Mouse (Mus musculus) heart, adult 2 months (tissue): ENCODE results near the gene Eef2k. TPM values are rescaled to one million over a fixed set of nuclear protein-coding genes. Genes with fewer than 3 reads are reported as not detected.

Experiments
- DNase-seq, 2 experiments: peaks; one replicate each; pipeline ENCODE4 v3.0.0; 2021
- H3K27ac ChIP-seq: fragments of 200-600 bp; 2 replicates; pipeline ENCODE4 v1.8.1; 2022
- H3K27me3 ChIP-seq: fragments of 200-500 bp; 2 replicates; pipeline ENCODE4 v1.6.1; 2012; ENCODE audit warnings: mild to moderate bottlenecking, low read length, inconsistent platforms, mixed read lengths; ENCODE audit not compliant: control insufficient read depth, insufficient read depth
- H3K36me3 ChIP-seq: fragments of 200-500 bp; 2 replicates; pipeline ENCODE4 v1.6.1; 2012; ENCODE audit warnings: low read length, inconsistent platforms; ENCODE audit not compliant: control insufficient read depth, insufficient read depth
- H3K4me1 ChIP-seq: fragments of 200-500 bp; 2 replicates; pipeline ENCODE4 v1.6.1; 2011; ENCODE audit warnings: low read length; ENCODE audit not compliant: control insufficient read depth, insufficient read depth
- H3K4me3 ChIP-seq: fragments of 200-600 bp; 2 replicates; pipeline ENCODE4 v1.8.1; 2022
- H3K79me2 ChIP-seq: fragments of 200-500 bp; replicated peaks from 2 replicates; pipeline ENCODE4 v1.6.1; 2012; ENCODE audit warnings: mild to moderate bottlenecking, inconsistent platforms, low read length, moderate library complexity, mixed read lengths; ENCODE audit not compliant: control insufficient read depth, insufficient read depth
- H3K9ac ChIP-seq: fragments of 200-500 bp; 2 replicates; pipeline ENCODE4 v1.6.1; 2012; ENCODE audit warnings: low read depth, mild to moderate bottlenecking, control low read depth, inconsistent platforms, low read length, mixed read lengths
- CTCF ChIP-seq: fragments of 200-600 bp; IDR thresholded peaks from 2 replicates; pipeline ENCODE4 v1.8.1; 2022; ENCODE audit warnings: antibody characterized with exemption, mild to moderate bottlenecking, moderate library complexity
- EP300 ChIP-seq: fragments of 200-500 bp; IDR thresholded peaks from 2 replicates; pipeline ENCODE4 v1.6.1; 2011; ENCODE audit warnings: low read depth, low read length, control low read depth; ENCODE audit not compliant: insufficient read depth
- POLR2A ChIP-seq: fragments of 200-500 bp; IDR thresholded peaks from 2 replicates; pipeline ENCODE4 v1.6.1; 2011; ENCODE audit warnings: mild to moderate bottlenecking, low read depth, low read length, control low read depth; ENCODE audit not compliant: insufficient read depth
- WGBS: fragments of 180-500 bp; shearing (Covaris S2); methylation state at CpG from one replicate; pipeline ENCODE4 v1.1.7; 2018; 5-methylcytosine and 5-hydroxymethylcytosine counted together
- intact Hi-C: fragments of 180-260 bp; cut with DNase I; formaldehyde crosslinking; loops from one replicate; pipeline ENCODE4 v1.15.1; 2025
- polyA plus RNA-seq: library from polyadenylated mRNA; depleted of rRNA; stranded (reverse); fragments of >200 nt; gene quantifications from 2 replicates; pipeline ENCODE4 v1.2.3, GENCODE M21; 2012
- total RNA-seq, 2 experiments: library from RNA; stranded (reverse); gene quantifications; 2 replicates each; pipeline ENCODE4 v1.2.3; 2021

Eef2k gene
- total and polyA plus RNA-seq, 3 experiments = 22.8 to 28.9 (median 23.9) TPM

GRCm38 (mm10) chr7:120893123-120893522 lies 50.5 kb downstream of the Eef2k start:
- no peak for DNase-seq
- Histone ChIP-seq H3K36me3 (peaks cover 2% of the 10 kb centered on the region; the same call in 1 of the 2 replicates), H3K79me2 (no peaks in the 10 kb centered on the region), H3K27ac (no peak overlapping the region), H3K27me3 (no peaks in the 10 kb centered on the region), H3K4me3 (no peak overlapping the region), H3K9ac (no peak overlapping the region), H3K4me1 (no peaks in the 10 kb centered on the region)
- TF ChIP-seq POLR2A = no peak
- TF ChIP-seq CTCF = no peak
- TF ChIP-seq EP300 = no peak
- whole genome bisulfite sequencing = 75% methylated on average over 5 of the region's 5 CpGs
- intact Hi-C loops = no loop called here

- Histone ChIP-seq H3K27me3 (no peaks in the 10 kb centered on the region), H3K4me1 (no peaks in the 10 kb centered on the region; the same call in 1 of the 2 replicates), H3K4me3 (no peak overlapping the region), H3K27ac (no peak overlapping the region), H3K36me3 (peaks cover 2% of the 10 kb centered on the region; the same call in 1 of the 2 replicates), H3K9ac (no peak overlapping the region), H3K79me2 (no peaks in the 10 kb centered on the region)
- 67% methylated on average over 7 of the region's 7 CpGs for WGBS
- DNase-seq = peak in 1 of 2 experiments; percentile 23
- intact Hi-C loops = no loop called here
- TF ChIP-seq POLR2A (no peak), EP300 (0 out of 2 replicates have a peak, but pooled peaks have one; percentile 30), CTCF (no peak)
These were observed 54.4 kb downstream of the Eef2k start for GRCm38 (mm10) chr7:120897054-120897453.

- intact Hi-C loops = no loop called here
- H3K9ac ChIP-seq = no peak overlapping the region
- TF ChIP-seq POLR2A (no peak), CTCF (no peak), EP300 (no peak)
- no peak overlapping the region for H3K4me3 ChIP-seq
- 64% methylated on average over 9 of the region's 9 CpGs for WGBS
- H3K36me3 ChIP-seq = peaks cover 2% of the 10 kb centered on the region; the same call in 1 of the 2 replicates
- no peak for DNase-seq
- no peaks in the 10 kb centered on the region for H3K27me3 ChIP-seq
- H3K4me1 ChIP-seq = no peaks in the 10 kb centered on the region; the same call in 1 of the 2 replicates
- no peaks in the 10 kb centered on the region for H3K79me2 ChIP-seq
- no peak overlapping the region for H3K27ac ChIP-seq
These were observed 55.2 kb downstream of the Eef2k start for GRCm38 (mm10) chr7:120897711-120898335.

GRCm38 (mm10) chr7:120900191-120900590 lies 57.6 kb downstream of the Eef2k start:
- H3K79me2 ChIP-seq = no peaks in the 10 kb centered on the region
- no peak overlapping the region for H3K4me3 ChIP-seq
- H3K9ac ChIP-seq = no peak overlapping the region
- H3K27me3 ChIP-seq = no peaks in the 10 kb centered on the region
- no peaks in the 10 kb centered on the region; the same call in 1 of the 2 replicates for H3K4me1 ChIP-seq
- peaks cover 2% of the 10 kb centered on the region; the same call in 1 of the 2 replicates for H3K36me3 ChIP-seq
- intact Hi-C loops = no loop called here
- DNase-seq = no peak
- no peak overlapping the region for H3K27ac ChIP-seq
- 58% methylated on average over 4 of the region's 4 CpGs for WGBS
- no peak for TF ChIP-seq EP300
- TF ChIP-seq POLR2A = no peak
- TF ChIP-seq CTCF = no peak

GRCm38 (mm10) chr7:120901701-120902100 lies 59.1 kb downstream of the Eef2k start:
- H3K27ac ChIP-seq = no peak overlapping the region
- no peak overlapping the region for H3K4me3 ChIP-seq
- H3K27me3 ChIP-seq = no peaks in the 10 kb centered on the region
- no peaks in the 10 kb centered on the region for H3K79me2 ChIP-seq
- no peak for DNase-seq
- H3K4me1 ChIP-seq = no peaks in the 10 kb centered on the region; the same call in 1 of the 2 replicates
- H3K36me3 ChIP-seq = peaks cover under 1% of the 10 kb centered on the region; the same call in 1 of the 2 replicates
- intact Hi-C loops = no loop called here
- WGBS = 51% methylated on average over 8 of the region's 8 CpGs
- no peak overlapping the region for H3K9ac ChIP-seq
- no peak for TF ChIP-seq POLR2A
- no peak for TF ChIP-seq CTCF
- no peak for TF ChIP-seq EP300

- no peak for DNase-seq
- no peak overlapping the region for H3K9ac ChIP-seq
- WGBS = 80% methylated on average over 3 of the region's 3 CpGs
- no peaks in the 10 kb centered on the region for H3K27me3 ChIP-seq
- H3K4me3 ChIP-seq = no peak overlapping the region
- H3K79me2 ChIP-seq = no peaks in the 10 kb centered on the region
- intact Hi-C loops = no loop called here
- H3K36me3 ChIP-seq = no peaks in the 10 kb centered on the region; the same call in 1 of the 2 replicates
- no peaks in the 10 kb centered on the region; the same call in 1 of the 2 replicates for H3K4me1 ChIP-seq
- no peak overlapping the region for H3K27ac ChIP-seq
- no peak for TF ChIP-seq POLR2A
- no peak for TF ChIP-seq CTCF
- no peak for TF ChIP-seq EP300
These were observed 60.3 kb downstream of the Eef2k start for GRCm38 (mm10) chr7:120902931-120903330.
